ENCODE assay signal across 23 mouse cellular contexts in the genomic region with DNA sequence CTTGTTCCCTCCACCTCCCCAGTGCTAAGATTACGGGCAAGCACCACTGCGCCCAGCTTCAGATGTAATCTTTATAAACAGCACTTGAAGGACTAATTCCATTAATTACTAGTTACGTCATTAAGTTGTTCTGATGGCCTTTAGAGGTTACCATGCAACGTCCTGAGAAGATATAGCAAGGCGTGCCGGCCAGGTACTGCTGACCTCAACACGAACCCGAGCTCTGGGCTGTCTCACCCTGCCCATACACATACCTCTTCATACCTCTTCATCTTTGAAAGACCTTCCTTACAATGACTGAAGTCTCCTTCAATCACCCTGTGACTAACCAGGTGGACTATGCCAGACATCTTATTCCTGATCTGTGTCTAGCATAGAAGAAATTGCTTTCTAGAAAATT. TPM values are rescaled to one million over a fixed set of nuclear protein-coding genes. Genes with fewer than 3 reads are reported as not detected.
DNase-seq lines count a peak whose midpoint lies in the region; ATAC-seq and TF ChIP-seq lines count a peak whose summit lies in the region.
"Had no signal": no experiment of that assay in that cellular context is flagged by ENCODE, and none has a peak within 500 bp of the region (broad histone marks: within the 10 kb centered on the region; RNA-seq: fewer than 3 reads in every experiment).

No protein-coding gene starts in this region.

- 72% methylated on average over 8 of the region's 8 CpGs for WGBS in kidney, embryonic 14.5 days

- H3K27me3 ChIP-seq in kidney, embryonic 14.5 days (ENCODE audit: control insufficient read depth, insufficient read depth, low read length): no peaks in the 10 kb centered on the region
- no peaks in the 10 kb centered on the region for H3K27me3 ChIP-seq in testis, adult 2 months (ENCODE audit: control insufficient read depth, insufficient read depth, low read length)
- H3K27me3 ChIP-seq: embryonic facial prominence, embryonic 13.5 days; embryonic facial prominence, embryonic 15.5 days had no signal

- H3K4me1 ChIP-seq in kidney, embryonic 14.5 days (ENCODE audit: control insufficient read depth, insufficient read depth, low read length): 0 out of 2 replicates have a peak, but pooled peaks cover 3% of the 10 kb centered on the region
- H3K4me1 ChIP-seq in testis, adult 2 months (ENCODE audit: control insufficient read depth, insufficient read depth, low read length): no peaks in the 10 kb centered on the region; the same call in 1 of the 2 replicates
- H3K4me1 ChIP-seq: embryonic facial prominence, embryonic 13.5 days; embryonic facial prominence, embryonic 15.5 days had no signal

- H3K4me3 ChIP-seq in kidney, embryonic 14.5 days (ENCODE audit: low read length): no peak overlapping the region
- H3K4me3 ChIP-seq in testis, adult 2 months (ENCODE audit: control insufficient read depth, low read depth, low read length): peak overlapping the region; percentile 66
- H3K4me3 ChIP-seq: embryonic facial prominence, embryonic 13.5 days; embryonic facial prominence, embryonic 15.5 days; erythroblast, embryonic 14.5 days; forebrain, embryonic 10.5 days; forebrain, embryonic 12.5 days had no signal

- no peak overlapping the region for H3K27ac ChIP-seq in kidney, embryonic 14.5 days (ENCODE audit: low read depth, low read length)
- H3K27ac ChIP-seq in testis, adult 2 months (ENCODE audit: control insufficient read depth, insufficient read depth, low read depth, low read length): no peak overlapping the region
- H3K27ac ChIP-seq: embryonic facial prominence, embryonic 13.5 days; embryonic facial prominence, embryonic 15.5 days; forebrain, embryonic 10.5 days; forebrain, embryonic 12.5 days had no signal

- ATAC-seq in kidney, embryonic 14.5 days (ENCODE audit: low FRiP score, low TSS enrichment): peak; percentile 29; the same call in 1 of the 2 replicates
- ATAC-seq: forebrain, embryonic 14.5 days; forebrain, embryonic 16.5 days had no signal

- TF ChIP-seq POLR2A in testis, adult 2 months (IDR thresholded peaks at IDR 0.05; ENCODE audit: control insufficient read depth, low read depth, low read length): no peak

- no peaks in the 10 kb centered on the region for H3K9me3 ChIP-seq in kidney, embryonic 14.5 days (ENCODE audit: control insufficient read depth, low read length)
- H3K9me3 ChIP-seq: embryonic facial prominence, embryonic 13.5 days; embryonic facial prominence, embryonic 15.5 days; forebrain, embryonic 10.5 days; forebrain, embryonic 12.5 days had no signal

- no peak overlapping the region for H3K9ac ChIP-seq in kidney, embryonic 14.5 days (ENCODE audit: low read depth, low read length)
- H3K9ac ChIP-seq: embryonic facial prominence, embryonic 13.5 days; embryonic facial prominence, embryonic 15.5 days; forebrain, embryonic 12.5 days had no signal

- no peak for DNase-seq in kidney, postnatal 10 days
- no peak for DNase-seq in testis, postnatal 14 days (ENCODE audit: low spot score)
- DNase-seq in urinary bladder, adult 18-20 months (ENCODE audit: low spot score in 2 of 2): no peak
- DNase-seq: adrenal gland, adult 2 months; adrenal gland, postnatal 10 days; adrenal gland, postnatal 25 days; cerebellum, adult 11 months; cerebellum, adult 18-20 months; cerebellum, adult 8-10 months; cerebellum, adult 9-11 months; cerebellum, postnatal 14 days; cerebellum, postnatal 36 days; embryo, embryonic 11 days had no signal

- H3K4me2 ChIP-seq in kidney, embryonic 14.5 days (replicated peaks; ENCODE audit: low read depth, low read length): no peak overlapping the region
- H3K4me2 ChIP-seq: embryonic facial prominence, embryonic 13.5 days; embryonic facial prominence, embryonic 15.5 days; forebrain, embryonic 12.5 days had no signal

- H3K36me3 ChIP-seq in kidney, embryonic 14.5 days (ENCODE audit: control insufficient read depth, insufficient read depth, low read length): no peaks in the 10 kb centered on the region
- no peaks in the 10 kb centered on the region for H3K36me3 ChIP-seq in testis, adult 2 months (ENCODE audit: control insufficient read depth, insufficient read depth, low read length)
- H3K36me3 ChIP-seq: embryonic facial prominence, embryonic 13.5 days; embryonic facial prominence, embryonic 15.5 days; forebrain, embryonic 10.5 days; forebrain, embryonic 12.5 days had no signal

- TF ChIP-seq CTCF in testis, adult 2 months (IDR thresholded peaks at IDR 0.05; ENCODE audit: control insufficient read depth, insufficient read depth, insufficient replicate concordance, low read depth, low read length): no peak

RNA-seq across cellular contexts. Expression of a gene that starts 30.2 kb away (rescaled TPM):
- 2.7 and 4.0 TPM in 2 replicates for polyA plus RNA-seq in kidney, embryonic 14.5 days (2014; fragmentation: Nextera tagmentation; extraction: Ambion mirVana)
- 47.4 and 53.7 TPM in 2 replicates for polyA plus RNA-seq in testis, adult 2 months (2012; rRNA removed)
- polyA plus RNA-seq: C2C12 had no signal
